Mouse (Mus musculus) adrenal gland, adult 18-20 months (tissue): ENCODE data around the gene Gm49661. TPM values are rescaled to one million over a fixed set of nuclear protein-coding genes. Genes with fewer than 3 reads are reported as not detected.
A peak's percentile ranks its signal among the peaks of the same experiment; 100 is the strongest.

Experiments
- DNase-seq, 2 experiments: peaks; one replicate each; pipeline ENCODE4 v3.0.0; 2021 to 2022; ENCODE audit warnings: low spot score in 2 of 2
- total RNA-seq, 2 experiments: library from RNA; stranded (reverse); gene quantifications; 1 replicate in 1 of 2; 2 replicates in 1 of 2; pipeline ENCODE4 v1.2.3; 2021

Gm49661 gene
- total RNA-seq, 2 experiments from 2014 or later, result 1.9 TPM

GRCm38 (mm10) chr8:84984294-84985048 lies 15.2 kb upstream of the Gm49661 start:
- peak in 1 of 2 experiments; percentile 48 for DNase-seq

DNA sequence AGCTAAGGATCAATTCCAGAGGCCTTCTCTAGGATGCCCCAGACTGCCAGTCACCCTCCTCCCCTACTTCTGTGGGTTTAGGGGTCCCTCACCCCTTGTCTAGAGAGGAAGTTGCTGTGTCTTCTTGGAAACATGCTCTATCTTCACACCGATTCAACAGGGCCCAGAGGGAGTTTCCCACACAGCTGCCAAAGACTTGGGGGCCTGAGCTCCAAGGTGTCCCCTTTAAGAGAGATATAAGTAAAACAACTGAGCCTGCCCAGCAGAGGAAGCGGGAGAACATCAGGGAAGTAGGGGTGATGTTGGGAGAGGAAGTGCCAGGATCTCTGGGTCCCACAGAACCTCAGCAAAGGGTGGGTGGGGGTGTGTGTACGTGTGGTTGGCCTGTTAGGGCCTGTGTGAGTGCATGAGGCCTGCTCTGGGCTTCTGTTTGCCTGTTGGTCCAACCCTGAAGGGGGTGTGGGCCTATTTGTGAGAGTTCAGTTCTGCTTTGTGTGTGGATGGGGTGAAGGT lies 13.3 kb upstream of the Gm49661 start:
- DNase-seq, result no peak

DNA sequence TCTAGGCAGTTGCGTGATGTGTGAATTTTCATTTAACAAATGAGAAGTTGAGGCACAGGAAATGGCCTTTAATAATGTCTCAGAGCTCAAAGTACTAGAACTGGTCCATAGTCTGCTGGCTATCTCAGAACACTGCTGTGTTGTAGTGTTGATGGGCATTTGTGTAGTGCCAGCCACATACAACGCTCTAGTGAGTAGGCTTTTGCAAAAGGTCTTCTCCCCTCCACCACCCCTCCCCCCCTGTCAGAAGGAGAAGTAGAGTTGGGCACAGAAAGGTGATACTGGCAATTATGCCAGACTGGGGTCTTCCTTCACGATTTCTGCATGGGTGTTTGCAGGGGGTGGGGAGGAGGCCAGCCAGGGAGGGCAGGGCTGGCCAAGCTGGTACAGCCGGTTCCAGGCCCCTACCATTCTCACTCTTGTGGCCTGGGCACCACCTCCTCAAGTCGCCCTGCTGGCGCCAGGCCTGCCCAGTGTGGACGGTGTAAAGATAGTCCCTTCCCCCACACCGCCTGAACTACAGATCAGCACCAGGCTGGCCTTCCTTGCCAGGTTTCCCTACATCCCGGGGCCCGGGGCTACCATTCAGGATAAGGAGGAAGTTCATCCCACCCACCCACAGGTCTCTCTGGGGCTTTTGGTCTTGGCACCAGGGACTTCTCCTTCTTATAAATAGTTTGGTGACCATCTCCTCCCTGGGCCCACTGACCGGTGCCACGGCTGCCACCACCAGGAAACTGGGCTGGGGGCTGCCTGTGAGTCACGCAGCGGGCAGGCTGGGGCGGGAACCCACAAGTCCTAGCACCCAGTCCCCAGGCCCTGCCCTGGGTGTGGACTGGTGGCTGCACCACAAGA lies 12.6 kb upstream of the Gm49661 start:
- DNase-seq, result no peak

GRCm38 (mm10) chr8:84980622-84981358 lies 11.6 kb upstream of the Gm49661 start:
- DNase-seq, result peak; percentile 77 to 78

DNA sequence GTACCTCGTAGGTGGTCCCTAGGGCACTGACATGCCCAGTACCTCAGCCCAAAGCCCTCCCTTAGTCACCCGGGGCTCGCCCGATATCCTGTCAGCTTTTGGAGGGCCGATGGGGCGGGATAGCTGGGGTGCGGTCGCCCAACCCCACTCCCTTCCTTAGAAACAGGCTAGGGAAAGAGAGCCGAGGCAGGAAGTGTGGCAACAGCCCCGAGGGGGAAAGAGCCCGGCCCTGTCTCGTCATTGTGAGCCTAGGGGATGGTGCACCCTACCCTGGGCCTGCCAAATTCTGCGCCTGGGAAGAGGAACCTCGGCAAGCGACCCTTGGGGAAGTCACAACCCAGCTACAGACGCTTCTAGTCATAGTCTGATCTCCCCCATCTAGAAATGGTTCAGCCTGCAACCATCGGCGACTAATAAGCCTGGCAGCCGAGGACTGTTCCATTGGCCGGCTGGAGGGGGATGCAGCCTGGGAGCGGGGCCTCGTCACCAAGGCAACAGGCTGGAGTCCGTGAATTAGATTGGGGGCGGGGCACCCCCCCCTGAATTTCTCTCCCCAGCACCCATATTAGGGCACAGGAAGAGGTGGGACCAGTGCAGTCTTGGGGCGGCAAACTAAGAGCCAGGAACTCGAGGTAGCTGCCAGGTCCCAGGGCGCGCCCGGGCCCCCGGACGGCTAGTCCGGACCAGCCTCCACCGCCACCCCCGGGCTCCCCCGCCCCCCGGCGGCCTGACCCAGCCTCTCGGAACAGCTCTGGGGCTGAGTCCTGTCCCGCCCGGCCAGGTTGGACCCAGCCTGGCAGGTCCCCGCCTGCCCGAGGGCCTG lies 10.6 kb upstream of the Gm49661 start:
- DNase-seq, result peak; percentile 84 to 87

DNA sequence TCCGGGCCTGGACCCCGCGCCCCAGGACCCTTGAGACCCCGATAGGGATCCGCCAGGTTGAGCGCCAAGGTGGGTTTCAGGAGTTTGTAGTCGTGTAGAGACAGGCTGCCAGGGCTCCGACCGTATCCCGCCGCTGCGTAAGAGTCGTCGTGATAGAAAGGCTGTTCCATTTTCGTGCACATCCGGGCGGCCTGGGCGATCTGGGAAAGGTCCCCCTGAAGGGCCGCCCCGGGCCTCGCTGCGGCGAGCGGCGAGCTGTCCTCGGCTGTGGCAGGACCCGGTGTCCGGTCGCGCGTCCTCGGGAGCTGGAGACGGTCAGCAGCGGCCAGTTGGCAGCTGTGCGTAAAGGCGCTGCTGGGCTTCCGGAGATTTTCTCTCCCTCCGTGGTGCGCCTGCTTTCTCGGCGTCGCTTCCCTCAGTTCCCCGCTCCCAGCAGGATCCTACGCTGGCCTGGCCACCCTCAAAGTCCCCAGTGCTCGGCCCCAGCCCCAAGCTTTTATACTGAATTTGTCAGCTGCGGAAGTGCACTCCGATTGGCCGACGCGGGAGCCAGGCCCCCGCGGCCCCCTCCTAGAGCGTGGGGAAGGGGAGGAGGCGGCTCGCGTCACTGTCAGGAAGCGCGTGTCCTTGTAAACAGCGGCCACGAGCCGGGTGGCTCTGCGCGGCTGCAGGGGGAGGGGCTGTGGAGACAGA lies 9.2 kb upstream of the Gm49661 start, which contains the start of gene Junb:
Junb (minus strand) TSS at position 471 of the 693 bp plus-strand sequence.
- peak; percentile 99 for DNase-seq

DNA sequence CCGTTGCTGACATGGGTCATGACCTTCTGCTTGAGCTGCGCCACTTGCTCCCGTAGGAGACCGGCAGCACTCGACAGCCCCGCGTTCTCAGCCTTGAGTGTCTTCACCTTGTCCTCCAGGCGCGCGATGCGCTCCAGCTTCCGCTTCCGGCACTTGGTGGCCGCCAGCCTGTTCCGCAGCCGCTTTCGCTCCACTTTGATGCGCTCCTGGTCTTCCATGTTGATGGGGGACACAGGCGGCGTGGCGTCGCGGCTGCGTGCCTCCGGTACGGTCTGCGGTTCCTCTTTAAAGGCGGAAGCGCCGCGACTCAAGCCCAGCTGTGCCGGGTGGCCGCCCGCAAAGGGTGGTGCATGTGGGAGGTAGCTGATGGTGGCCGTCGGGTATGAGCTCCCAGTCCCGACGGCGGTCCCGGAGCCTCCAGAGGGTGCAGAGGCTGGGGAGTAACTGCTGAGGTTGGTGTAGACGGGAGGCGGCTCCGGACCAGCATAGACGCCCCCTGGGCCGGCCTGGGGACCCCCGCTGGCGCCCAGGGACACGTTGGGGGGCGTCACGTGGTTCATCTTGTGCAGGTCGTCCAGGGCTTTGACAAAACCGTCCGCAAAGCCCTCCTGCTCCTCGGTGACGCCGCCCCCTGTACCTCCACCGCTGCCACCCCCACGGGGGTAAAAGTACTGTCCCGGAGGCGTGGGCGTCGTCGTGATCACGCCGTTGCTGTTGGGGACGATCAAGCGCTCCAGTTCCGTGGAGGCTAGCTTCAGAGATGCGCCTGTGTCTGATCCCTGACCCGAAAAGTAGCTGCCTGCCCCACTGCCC lies 8.4 kb upstream of the Gm49661 start:
- peak; percentile 64 to 71 for DNase-seq

GRCm38 (mm10) chr8:84976763-84977434 lies 7.7 kb upstream of the Gm49661 start:
- DNase-seq, result no peak

DNA sequence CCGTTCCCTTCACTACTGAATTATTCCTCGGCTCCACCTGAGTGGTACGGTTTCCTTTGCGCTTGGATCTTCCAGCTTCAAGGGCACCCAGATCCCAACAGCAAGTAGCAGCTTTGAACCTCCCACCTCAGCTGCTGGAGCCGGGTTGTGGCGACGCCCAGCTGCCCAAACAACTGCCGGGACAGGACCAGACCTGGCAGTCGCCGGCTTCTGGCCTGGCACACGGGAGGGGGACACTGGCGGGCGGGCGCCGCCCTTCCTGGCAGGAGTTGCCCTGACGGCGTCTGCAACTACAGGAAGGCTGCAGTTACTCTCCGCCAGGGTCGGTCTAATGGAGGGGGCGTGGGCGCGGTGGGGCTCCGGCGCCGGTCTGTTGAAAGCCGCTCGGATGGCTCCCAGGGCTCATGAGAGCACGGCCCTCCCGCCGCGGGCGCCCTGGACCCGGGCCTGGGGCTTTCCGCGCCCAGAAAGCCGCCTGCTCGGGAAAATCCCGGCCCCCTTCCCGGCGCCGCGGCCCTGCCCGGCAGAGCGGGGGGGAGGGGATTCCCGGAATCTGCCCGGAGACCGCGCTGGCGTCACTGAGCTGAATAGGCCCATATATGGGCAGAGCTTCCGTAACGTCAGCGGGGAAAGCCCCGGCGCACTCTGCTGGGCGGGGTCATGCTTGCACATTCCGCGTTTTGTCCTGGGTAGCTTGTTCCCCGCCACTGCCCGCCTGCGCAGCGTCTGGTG lies 7.0 kb upstream of the Gm49661 start:
- DNase-seq, result peak; percentile 96 to 99

DNA sequence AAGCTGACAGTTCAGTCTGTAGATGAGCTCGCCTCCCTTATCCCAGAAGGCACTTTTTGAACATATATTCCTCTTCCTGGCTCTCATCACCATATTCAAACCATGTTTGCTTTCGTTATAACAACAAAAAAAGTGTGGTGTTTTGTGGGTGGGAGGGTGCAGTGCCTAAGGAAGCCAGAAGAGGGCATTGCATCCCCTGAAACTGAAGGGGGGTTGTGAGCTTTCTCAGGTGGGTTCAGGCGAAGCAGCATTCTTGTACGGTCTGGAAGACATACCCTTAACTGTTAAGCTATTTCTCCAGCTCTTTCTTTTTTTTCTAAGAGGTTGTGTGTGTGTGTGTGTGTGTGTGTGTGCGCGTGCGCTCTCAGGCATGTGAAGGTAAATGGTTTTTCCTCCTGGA lies 6.2 kb upstream of the Gm49661 start:
- DNase-seq, result peak in 1 of 2 experiments; percentile 72

- DNase-seq, result no peak
Measured at GRCm38 (mm10) chr8:84974543-84975142, 5.4 kb upstream of the Gm49661 start.

DNA sequence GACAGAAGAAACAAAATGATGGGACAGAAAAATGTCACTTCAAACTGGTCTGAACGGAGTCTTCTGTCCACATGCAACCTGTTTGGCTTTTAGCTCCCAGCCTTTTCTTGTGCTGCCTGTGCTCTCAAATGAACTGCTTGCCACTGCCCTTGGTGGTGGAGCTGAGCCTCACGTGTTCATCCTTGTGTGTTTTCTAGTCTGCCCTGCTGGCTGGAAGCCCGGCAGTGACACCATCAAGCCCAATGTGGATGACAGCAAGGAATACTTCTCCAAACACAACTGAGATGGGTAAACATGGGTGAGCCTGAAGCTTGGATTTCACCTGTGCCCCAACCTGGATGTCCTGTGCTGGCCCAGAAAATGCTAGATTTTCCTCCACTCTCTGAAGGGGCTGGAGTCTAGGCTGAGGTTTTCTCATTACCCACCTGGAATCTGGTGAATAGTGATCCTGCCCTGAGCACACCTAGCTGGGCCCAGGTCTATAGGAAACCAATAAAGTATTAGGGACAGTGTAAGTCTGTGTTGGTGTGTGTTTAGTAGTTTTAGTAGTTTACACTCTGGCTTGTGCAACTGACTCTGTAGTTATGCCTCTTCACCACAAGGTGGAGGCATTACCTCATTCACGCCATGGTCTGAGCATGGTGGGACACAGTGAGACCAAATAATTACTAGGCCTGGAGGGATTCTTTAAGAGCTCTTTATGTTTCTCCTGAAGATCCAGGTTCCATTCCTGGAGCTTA lies 4.7 kb upstream of the Gm49661 start:
- peak; percentile 45 to 69 for DNase-seq

- no peak for DNase-seq
Measured at GRCm38 (mm10) chr8:84973079-84973478, 3.8 kb upstream of the Gm49661 start.

- DNase-seq, result no peak
Measured at GRCm38 (mm10) chr8:84970913-84971312, 1.7 kb upstream of the Gm49661 start.

DNA sequence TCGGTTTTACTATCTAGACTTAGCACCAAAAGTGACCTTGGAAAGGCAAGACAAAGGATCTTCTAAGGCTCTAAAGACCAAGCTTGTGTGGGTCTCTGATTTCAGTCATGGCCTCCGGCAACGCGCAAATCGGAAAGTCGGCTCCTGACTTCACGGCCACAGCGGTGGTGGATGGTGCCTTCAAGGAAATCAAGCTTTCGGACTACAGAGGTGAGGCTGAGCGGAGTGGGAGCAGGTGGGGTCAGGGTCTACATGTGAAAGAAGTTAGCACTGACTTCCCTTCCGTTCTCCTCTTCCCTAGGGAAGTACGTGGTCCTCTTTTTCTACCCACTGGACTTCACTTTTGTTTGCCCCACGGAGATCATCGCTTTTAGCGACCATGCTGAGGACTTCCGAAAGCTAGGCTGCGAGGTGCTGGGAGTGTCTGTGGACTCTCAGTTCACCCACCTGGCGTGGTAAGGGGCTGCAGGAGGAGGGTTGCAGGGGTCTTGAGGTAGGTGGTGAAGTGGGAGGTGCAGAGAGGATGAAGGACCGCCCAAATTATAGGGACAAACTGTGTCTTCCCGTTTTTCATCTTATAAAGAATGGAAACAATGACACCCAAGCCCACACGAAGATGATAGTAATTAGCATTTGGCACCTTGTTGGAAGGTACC lies 1.0 kb upstream of the Gm49661 start:
- DNase-seq, result no peak

GRCm38 (mm10) chr8:84968650-84969049 lies 583 bp downstream of the Gm49661 start:
- DNase-seq, result peak in 1 of 2 experiments; percentile 5
